Mouse (Mus musculus): ENCODE results near the gene Tmem266.

Tmem266 gene

GRCm38 (mm10) chr9:55468397-55468796 lies 141.7 kb downstream of the Tmem266 start:
- DNase-seq: no peak

DNA sequence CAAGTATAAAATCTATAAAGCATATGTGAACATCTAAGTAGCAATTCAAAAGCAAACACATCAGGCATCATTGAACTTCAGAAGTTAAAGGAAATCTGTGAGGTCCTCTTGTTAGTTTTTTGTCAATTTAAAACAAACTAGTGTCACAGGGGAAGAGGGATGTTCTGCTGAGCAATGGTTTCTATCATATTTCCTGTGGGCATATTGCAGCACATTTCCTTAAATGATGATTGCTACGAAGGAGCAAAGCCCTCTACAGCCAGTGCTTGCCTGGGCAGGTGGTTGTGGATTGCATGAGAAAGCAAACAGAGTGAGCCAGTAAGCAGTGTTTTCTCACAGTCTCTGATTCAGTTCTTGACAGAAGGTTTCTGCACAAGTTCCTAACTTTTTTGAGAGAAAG lies 149.4 kb downstream of the Tmem266 start:
- DNase-seq: no peak

- DNase-seq: no peak
Measured at GRCm38 (mm10) chr9:55478699-55479098, 152.0 kb downstream of the Tmem266 start.

DNA sequence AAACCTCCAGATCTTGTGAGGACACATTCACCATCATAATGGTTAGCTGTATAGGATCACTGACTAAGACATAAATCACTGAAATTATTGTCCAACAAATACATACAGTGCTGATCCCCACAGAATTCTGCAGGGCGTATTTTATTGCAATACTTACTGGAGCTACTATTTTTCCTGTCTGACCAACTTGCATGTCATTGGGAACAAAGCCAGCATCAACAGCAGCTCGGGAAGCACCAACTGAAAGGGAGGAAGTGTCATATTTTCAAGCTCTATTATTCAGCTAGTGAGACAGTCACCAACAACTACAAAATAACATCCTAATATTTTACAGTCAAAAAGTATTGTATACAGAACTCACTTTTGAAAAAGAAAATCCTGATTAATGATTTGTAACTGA lies 155.4 kb downstream of the Tmem266 start:
- peak; percentile 40 to 41 for DNase-seq

Data from kidney, postnatal 25 days (tissue).